Mouse (Mus musculus): Measurements from ENCODE around the gene Haus2.
A peak's percentile ranks its signal among the peaks of the same experiment; 100 is the strongest.

Gene Haus2

GRCm38 (mm10) chr2:120608830-120609723 lies at the start of gene Haus2, which contains the start of gene Lrrc57:
Haus2 (plus strand) TSS chr2:120609383.
Lrrc57 (minus strand) TSS chr2:120609520.
- DNase-seq: peak; percentile 99

GRCm38 (mm10) chr2:120561524-120561923 lies 47.7 kb upstream of the Haus2 start:
- DNase-seq: no peak

GRCm38 (mm10) chr2:120562859-120563234 lies 46.3 kb upstream of the Haus2 start:
- DNase-seq: no peak

GRCm38 (mm10) chr2:120563235-120563990 lies 45.8 kb upstream of the Haus2 start, which contains the start of gene Zfp106:
Zfp106 (minus strand) TSS chr2:120563843.
- peak; percentile 99 for DNase-seq

GRCm38 (mm10) chr2:120564548-120565188 lies 44.5 kb upstream of the Haus2 start:
- peak; percentile 75 for DNase-seq

GRCm38 (mm10) chr2:120565363-120565762 lies 43.8 kb upstream of the Haus2 start:
- no peak for DNase-seq

GRCm38 (mm10) chr2:120566886-120567797 lies 42.0 kb upstream of the Haus2 start, which contains the start of gene Snap23:
Snap23 (plus strand) TSS chr2:120567671.
- DNase-seq: peak; percentile 100

GRCm38 (mm10) chr2:120567798-120568320 lies 41.3 kb upstream of the Haus2 start:
- no peak for DNase-seq

GRCm38 (mm10) chr2:120571081-120571480 lies 38.1 kb upstream of the Haus2 start:
- no peak for DNase-seq

GRCm38 (mm10) chr2:120572161-120572560 lies 37.0 kb upstream of the Haus2 start:
- DNase-seq: peak; percentile 82

GRCm38 (mm10) chr2:120575121-120575520 lies 34.1 kb upstream of the Haus2 start:
- peak; percentile 49 for DNase-seq

- no peak for DNase-seq
These were observed 33.2 kb upstream of the Haus2 start for GRCm38 (mm10) chr2:120575978-120576377.

- DNase-seq: peak; percentile 64
These were observed 31.4 kb upstream of the Haus2 start for GRCm38 (mm10) chr2:120577799-120578198.

- peak; percentile 86 for DNase-seq
These were observed 30.9 kb upstream of the Haus2 start for GRCm38 (mm10) chr2:120578286-120578685.

- no peak for DNase-seq
These were observed 19.4 kb upstream of the Haus2 start for GRCm38 (mm10) chr2:120589759-120590158.

- no peak for DNase-seq
These were observed 17.0 kb upstream of the Haus2 start for GRCm38 (mm10) chr2:120592227-120592626.

GRCm38 (mm10) chr2:120597734-120598133 lies 11.4 kb upstream of the Haus2 start:
- DNase-seq: no peak

- DNase-seq: no peak
These were observed 9.7 kb upstream of the Haus2 start for GRCm38 (mm10) chr2:120599506-120599905.

- DNase-seq: no peak
These were observed 3.0 kb upstream of the Haus2 start for GRCm38 (mm10) chr2:120606021-120606690.

- no peak for DNase-seq
These were observed 7.3 kb downstream of the Haus2 start for GRCm38 (mm10) chr2:120616279-120617163.

Measured in heart, adult 11 months (tissue).